Mouse (Mus musculus) brown adipose tissue, adult 24 weeks (tissue): ENCODE results near the gene Gm10715. TPM values are rescaled to one million over a fixed set of nuclear protein-coding genes. Genes with fewer than 3 reads are reported as not detected.
"Not testable (repeated sequence)": the region's sequence is repeated elsewhere in the genome, so short reads cannot be mapped to it uniquely, and the experiment has no call there.

ENCODE experiments used
- H3K27ac ChIP-seq: fragments of 200-500 bp; replicated peaks from 2 replicates; pipeline ENCODE4 v1.5.1; 2012; ENCODE audit warnings: low read depth, mild to moderate bottlenecking, low read length
- H3K4me1 ChIP-seq: fragments of 200-500 bp; 2 replicates; pipeline ENCODE4 v1.6.1; 2012; ENCODE audit warnings: low read length, mixed read lengths; ENCODE audit not compliant: control insufficient read depth, insufficient read depth, insufficient read length
- H3K4me3 ChIP-seq: fragments of 200-500 bp; 2 replicates; pipeline ENCODE4 v1.5.1; 2012; ENCODE audit warnings: low read depth, mild to moderate bottlenecking, low read length, moderate library complexity; ENCODE audit not compliant: insufficient read depth
- polyA plus RNA-seq: library from polyadenylated mRNA; stranded (reverse); fragments of >200 nt; gene quantifications from 2 replicates; pipeline ENCODE4 v1.2.4, GENCODE M21; 2012; ENCODE audit not compliant: missing spikeins, insufficient read depth, insufficient read length

Gene Gm10715
- polyA plus RNA-seq, 1 experiment: not detected

GRCm38 (mm10) chr9:3019835-3020727, 16.6 kb upstream of the Gm10715 start:
- H3K4me1 ChIP-seq, H3K4me3 ChIP-seq, H3K27ac ChIP-seq: not testable (repeated sequence)

GRCm38 (mm10) chr9:3022316-3023008, 14.2 kb upstream of the Gm10715 start:
- H3K4me3 ChIP-seq, H3K4me1 ChIP-seq, H3K27ac ChIP-seq: not testable (repeated sequence)

- H3K27ac ChIP-seq, H3K4me3 ChIP-seq, H3K4me1 ChIP-seq: not testable (repeated sequence)
Measured at GRCm38 (mm10) chr9:3023312-3023984, 13.2 kb upstream of the Gm10715 start, which contains the start of gene Gm10718. Gene Gm10718 (plus strand): TSS chr9:3023547.

GRCm38 (mm10) chr9:3023985-3024648, 12.6 kb upstream of the Gm10715 start:
- not testable (repeated sequence) for H3K4me3 ChIP-seq

GRCm38 (mm10) chr9:3024912-3025467, 11.7 kb upstream of the Gm10715 start, which contains the start of gene Gm10717:
Gene Gm10717 (plus strand): TSS chr9:3025417.
- not testable (repeated sequence) for H3K4me3 ChIP-seq, H3K4me1 ChIP-seq, H3K27ac ChIP-seq

More at GRCm38 (mm10) chr9:3023985-3024648, 12.6 kb upstream of the Gm10715 start:
- not testable (repeated sequence) for H3K4me1 ChIP-seq, H3K27ac ChIP-seq

GRCm38 (mm10) chr9:3025653-3026052, 11.0 kb upstream of the Gm10715 start:
- H3K4me1 ChIP-seq, H3K27ac ChIP-seq, H3K4me3 ChIP-seq: not testable (repeated sequence)

GRCm38 (mm10) chr9:3026136-3026535, 10.5 kb upstream of the Gm10715 start:
- not testable (repeated sequence) for H3K27ac ChIP-seq, H3K4me1 ChIP-seq, H3K4me3 ChIP-seq

GRCm38 (mm10) chr9:3026741-3027140, 9.9 kb upstream of the Gm10715 start:
- not testable (repeated sequence) for H3K4me1 ChIP-seq, H3K4me3 ChIP-seq, H3K27ac ChIP-seq

GRCm38 (mm10) chr9:3027200-3027599, 9.5 kb upstream of the Gm10715 start:
- H3K4me3 ChIP-seq, H3K27ac ChIP-seq, H3K4me1 ChIP-seq: not testable (repeated sequence)

GRCm38 (mm10) chr9:3029276-3030000, 7.2 kb upstream of the Gm10715 start:
- H3K27ac ChIP-seq, H3K4me1 ChIP-seq, H3K4me3 ChIP-seq: not testable (repeated sequence)

GRCm38 (mm10) chr9:3030677-3031318, 5.9 kb upstream of the Gm10715 start:
- not testable (repeated sequence) for H3K27ac ChIP-seq, H3K4me1 ChIP-seq, H3K4me3 ChIP-seq

GRCm38 (mm10) chr9:3034299-3034698, 2.4 kb upstream of the Gm10715 start, which contains the start of gene Gm17535:
Gene Gm17535 (plus strand): TSS chr9:3034599.
- not testable (repeated sequence) for H3K4me1 ChIP-seq, H3K27ac ChIP-seq, H3K4me3 ChIP-seq

- not testable (repeated sequence) for H3K4me3 ChIP-seq, H3K4me1 ChIP-seq, H3K27ac ChIP-seq
Measured at GRCm38 (mm10) chr9:3038161-3038560, 1.5 kb downstream of the Gm10715 start.
